Mouse (Mus musculus) ES-E14 (cell line): ENCODE measurements at regions not wholly inside any gene's neighbourhood (a gene's known extent, or its start where the extent isn't known, plus 50 kb on each side); places are given as distances from the start of the nearest gene placed in this dataset.

Experiments
- CHD2 ChIP-seq: IDR thresholded peaks from 2 replicates; pipeline ENCODE4 v1.6.1; 2014; ENCODE audit warnings: mild to moderate bottlenecking, low read depth, low read length, inconsistent platforms
- MAFK ChIP-seq: IDR thresholded peaks from 2 replicates; pipeline ENCODE4 v1.6.1; 2014; ENCODE audit warnings: mild to moderate bottlenecking, low read depth, low read length, inconsistent platforms; ENCODE audit not compliant: insufficient read depth
- ZNF384 ChIP-seq: IDR thresholded peaks from 2 replicates; pipeline ENCODE4 v1.6.1; 2012; ENCODE audit warnings: low read depth, low read length, inconsistent platforms

- TF ChIP-seq MAFK = no peak
- no peak for TF ChIP-seq ZNF384
- TF ChIP-seq CHD2 = no peak
Observed at GRCm38 (mm10) chr4:87471385-87471784, 241.1 kb upstream of the Slc24a2 start.
